Mouse (Mus musculus) CD8-positive naive resting alpha-beta T cell, adult 57 days (primary cell): Measurements from ENCODE around the gene Tcap. TPM values are rescaled to one million over a fixed set of nuclear protein-coding genes. Genes with fewer than 3 reads are reported as not detected.

ENCODE experiments used
- total RNA-seq: library from RNA; stranded (reverse); gene quantifications from one replicate; pipeline ENCODE4 v1.2.4, GENCODE M21; 2023

Gene Tcap
- not detected for total RNA-seq

DNA sequence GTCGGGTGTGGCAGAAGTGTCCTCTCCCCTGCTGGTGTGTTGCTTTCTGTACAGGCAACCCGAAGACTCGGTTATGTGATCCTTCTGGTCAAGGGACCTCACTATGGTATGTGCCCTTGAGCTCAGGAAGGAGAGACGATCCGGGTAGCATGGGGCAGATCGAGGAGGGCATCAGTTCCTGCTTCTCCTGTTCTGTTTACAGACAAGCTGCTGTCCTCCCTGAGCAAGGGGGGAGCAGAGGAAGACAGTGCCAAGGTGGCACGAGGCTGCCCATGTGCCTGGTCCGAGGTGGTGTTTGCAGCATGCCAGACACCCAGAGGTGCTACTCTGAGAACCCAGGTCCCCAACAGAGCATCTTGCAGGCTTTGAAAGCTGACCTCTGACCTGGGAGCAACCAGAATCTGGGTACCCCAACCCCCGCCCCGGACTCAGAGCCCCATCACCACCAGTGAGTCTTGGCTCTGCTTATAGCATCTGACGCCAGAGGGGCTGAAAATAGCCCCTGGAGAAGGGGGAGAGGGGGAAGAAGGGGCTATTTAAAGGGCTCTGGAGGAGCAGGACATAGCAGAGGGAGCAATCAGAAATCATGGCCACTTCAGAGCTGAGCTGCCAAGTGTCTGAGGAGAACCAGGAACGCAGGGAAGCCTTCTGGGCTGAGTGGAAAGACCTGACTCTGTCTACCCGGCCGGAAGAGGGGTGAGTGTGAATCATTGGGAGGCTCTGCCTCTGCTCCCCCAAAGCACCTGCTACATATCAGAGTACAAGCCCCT is at the start of gene Tcap:
Gene Tcap (plus strand): TSS at position 551 of the 770 bp plus-strand sequence.

DNA sequence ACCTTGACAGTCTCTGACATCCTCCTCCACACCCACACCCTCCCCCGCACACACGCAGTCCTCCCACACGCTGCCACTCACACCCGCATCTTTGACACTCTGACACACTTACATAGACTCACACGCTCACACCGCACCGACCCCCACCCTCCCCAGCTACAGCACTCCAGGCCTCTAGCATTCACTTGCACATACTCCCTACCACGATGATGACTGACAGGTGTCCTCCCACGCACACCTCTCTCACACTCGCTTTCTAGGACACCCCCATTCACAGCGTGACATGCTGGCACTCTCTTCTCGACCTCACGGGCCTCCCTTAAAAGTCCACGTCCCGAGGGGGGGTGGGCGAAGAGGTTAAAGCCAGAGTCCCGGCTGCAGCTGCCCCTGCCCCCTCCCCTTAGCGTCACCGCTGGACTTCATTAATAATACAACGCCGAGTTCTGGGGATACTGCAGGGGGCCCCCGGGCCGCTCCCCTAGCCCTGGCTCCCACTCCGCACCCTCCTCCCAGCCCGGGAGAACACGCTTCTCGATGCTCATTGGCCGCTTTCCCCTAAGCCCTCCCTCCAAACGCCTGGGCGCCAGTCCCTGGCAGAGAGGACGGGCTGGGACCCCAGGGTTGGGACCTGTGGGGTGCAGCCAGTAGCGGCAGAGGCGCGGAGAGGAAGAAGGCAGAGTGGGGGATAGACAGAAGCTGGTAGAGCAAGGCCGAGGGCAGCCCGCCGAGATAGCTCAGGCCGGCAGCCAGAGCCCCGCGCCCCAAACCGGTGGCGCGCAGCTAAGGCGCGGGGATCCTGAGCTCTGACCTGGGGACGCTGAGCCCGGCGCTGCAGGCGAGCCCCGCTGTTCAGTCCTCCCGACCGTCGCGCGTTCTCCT is 35.3 kb upstream of the Tcap start, which contains the start of gene Ppp1r1b:
Gene Ppp1r1b (plus strand): TSS at position 322 of the 879 bp plus-strand sequence.

GRCm38 (mm10) chr11:98358161-98359083 is 25.2 kb upstream of the Tcap start, which contains the start of gene Stard3:
TSS of gene Stard3 (plus strand) at chr11:98358368.

GRCm38 (mm10) chr11:98385638-98386585 is 2.3 kb downstream of the Tcap start, which contains the start of gene Pnmt:
TSS of gene Pnmt (plus strand) at chr11:98386450.

DNA sequence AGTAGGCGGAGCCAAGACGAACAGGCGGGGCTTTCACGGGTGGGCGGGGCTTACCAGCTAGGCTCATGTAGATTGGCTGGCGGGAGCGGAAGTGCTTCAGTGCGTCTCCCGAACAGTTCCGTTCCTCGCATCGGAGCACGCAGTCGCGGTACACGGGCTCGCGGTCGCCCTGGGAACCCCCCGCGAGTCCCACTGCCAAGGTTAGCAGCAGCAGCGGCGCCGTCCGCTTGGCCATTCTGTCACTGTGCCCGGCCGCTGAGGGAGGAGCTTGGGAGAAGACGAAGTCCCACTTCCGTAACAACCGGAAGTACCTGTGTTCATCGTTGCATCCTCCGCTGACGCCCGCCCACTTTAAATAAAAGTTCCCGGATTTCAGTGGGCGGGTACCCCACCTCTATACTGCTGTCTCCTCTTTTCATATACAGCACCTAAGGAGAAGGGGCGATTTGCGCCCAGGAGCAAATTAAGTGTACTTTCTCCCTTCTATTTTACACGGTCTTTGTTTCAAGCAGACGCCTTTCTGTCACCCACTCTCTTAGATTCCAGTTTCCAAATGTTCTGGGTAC is 16.6 kb downstream of the Tcap start, which contains the start of gene Pgap3:
Gene Pgap3 (minus strand): TSS at position 330 of the 566 bp plus-strand sequence.

GRCm38 (mm10) chr11:98412273-98412796 is 28.7 kb downstream of the Tcap start, which contains the start of gene Erbb2:
TSS of gene Erbb2 (plus strand) at chr11:98412470.

Other genes with a start within 250 kb of the Tcap start
- gene Fbxl20, start 233.4 kb upstream of the Tcap start, total RNA-seq, result 49.9 TPM
- 75.5 TPM for gene Med1, start 190.5 kb upstream of the Tcap start, total RNA-seq
- gene Cdk12, start 180.8 kb upstream of the Tcap start, total RNA-seq, result 88.6 TPM
- not detected for gene Neurod2, start 54.2 kb upstream of the Tcap start, total RNA-seq
- not detected for gene Ppp1r1b, start 35.4 kb upstream of the Tcap start, total RNA-seq
- 40.9 TPM for gene Stard3, start 25.4 kb upstream of the Tcap start, total RNA-seq
- gene Pnmt, start 2.6 kb downstream of the Tcap start, total RNA-seq, result not detected
- 11.3 TPM for gene Pgap3, start 16.7 kb downstream of the Tcap start, total RNA-seq
- not detected for gene Erbb2, start 28.7 kb downstream of the Tcap start, total RNA-seq
- 43.0 TPM for gene Mien1, start 55.2 kb downstream of the Tcap start, total RNA-seq
- 0.31 TPM for gene Grb7, start 62.6 kb downstream of the Tcap start, total RNA-seq
- gene Ikzf3, start 162.2 kb downstream of the Tcap start, total RNA-seq, result 178 TPM
- gene Zpbp2, start 167.3 kb downstream of the Tcap start, total RNA-seq, result 3.7 TPM
- 20.5 TPM for gene Ormdl3, start 203.6 kb downstream of the Tcap start, total RNA-seq
- not detected for gene Lrrc3c, start 214.5 kb downstream of the Tcap start, total RNA-seq
- gene Gm12355, start 241.8 kb downstream of the Tcap start, total RNA-seq, result 28.9 TPM
- gene Gsdma3, start 242.5 kb downstream of the Tcap start, total RNA-seq, result not detected